Mouse (Mus musculus): ENCODE results near the gene Elovl2. TPM values are rescaled to one million over a fixed set of nuclear protein-coding genes. Genes with fewer than 3 reads are reported as not detected.

Elovl2 gene
- total and polyA plus RNA-seq, 2 experiments from 2014 or later = 31.5 to 34.1 TPM

- no peak overlapping the region for H3K4me3 ChIP-seq (ENCODE audit: low read depth, low read length)
- no peak overlapping the region for H3K27ac ChIP-seq (ENCODE audit: low read depth, low read length)
- no peak overlapping the region for H3K9ac ChIP-seq (replicated peaks; ENCODE audit: low read length, poor library complexity, severe bottlenecking)
- H3K27me3 ChIP-seq (ENCODE audit: insufficient read depth, low read length) = no peaks in the 10 kb centered on the region
- H3K4me1 ChIP-seq (ENCODE audit: insufficient read depth, low read length) = no peaks in the 10 kb centered on the region
- no peak for TF ChIP-seq CTCF (IDR thresholded peaks at IDR 0.05)
- no peaks in the 10 kb centered on the region for H3K36me3 ChIP-seq (ENCODE audit: insufficient read depth, low read length)
- DNase-seq (ENCODE audit: low spot score) (no peak), ATAC-seq (ENCODE audit: low FRiP score) (no peak)
- no peak overlapping the region for H3K4me2 ChIP-seq (ENCODE audit: low read depth, low read length, poor library complexity, severe bottlenecking)
- no peaks in the 10 kb centered on the region for H3K9me3 ChIP-seq (ENCODE audit: low read length)
- 63% methylated on average over 9 of the region's 9 CpGs for WGBS
These were observed 16.5 kb downstream of the Elovl2 start for GRCm38 (mm10) chr13:41203691-41204090.

GRCm38 (mm10) chr13:41203289-41203688 is 16.9 kb downstream of the Elovl2 start:
- Histone ChIP-seq H3K9ac (replicated peaks; ENCODE audit: low read length, poor library complexity, severe bottlenecking) (no peak overlapping the region), H3K4me1 (ENCODE audit: insufficient read depth, low read length) (no peaks in the 10 kb centered on the region), H3K27me3 (ENCODE audit: insufficient read depth, low read length) (no peaks in the 10 kb centered on the region), H3K27ac (ENCODE audit: low read depth, low read length) (no peak overlapping the region), H3K36me3 (ENCODE audit: insufficient read depth, low read length) (no peaks in the 10 kb centered on the region), H3K9me3 (ENCODE audit: low read length) (no peaks in the 10 kb centered on the region), H3K4me2 (ENCODE audit: low read depth, low read length, poor library complexity, severe bottlenecking) (no peak overlapping the region), H3K4me3 (ENCODE audit: low read depth, low read length) (no peak overlapping the region)
- DNase-seq (ENCODE audit: low spot score) = peak; percentile 47
- ATAC-seq (ENCODE audit: low FRiP score) = no peak
- 49% methylated on average over 7 of the region's 7 CpGs for WGBS
- TF ChIP-seq CTCF (IDR thresholded peaks at IDR 0.05) = no peak

DNA sequence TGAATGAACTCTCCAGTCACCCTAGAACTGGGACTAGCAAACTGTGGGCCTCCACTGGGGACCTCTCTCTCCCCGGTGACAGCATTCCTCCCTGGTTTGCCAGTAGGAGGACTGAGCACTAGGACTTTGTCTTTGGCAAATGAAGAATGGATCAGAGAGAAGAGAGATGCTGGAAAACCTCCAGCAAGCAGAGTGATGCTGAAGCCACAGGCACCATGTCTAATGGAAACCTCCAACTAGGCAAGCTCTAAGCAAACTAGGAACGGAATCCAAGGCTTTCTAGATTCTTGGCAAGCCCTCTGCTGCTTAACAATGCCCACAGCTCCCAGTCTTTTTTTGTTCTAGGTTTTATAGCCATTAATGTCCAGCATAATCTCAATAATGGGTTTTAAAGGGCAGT is 19.3 kb downstream of the Elovl2 start:
- Histone ChIP-seq H3K4me3 (ENCODE audit: low read depth, low read length) (no peak overlapping the region), H3K36me3 (ENCODE audit: insufficient read depth, low read length) (peaks cover 7% of the 10 kb centered on the region; the same call in 1 of the 2 replicates), H3K27ac (ENCODE audit: low read depth, low read length) (no peak overlapping the region), H3K4me2 (ENCODE audit: low read depth, low read length, poor library complexity, severe bottlenecking) (no peak overlapping the region), H3K9me3 (ENCODE audit: low read length) (no peaks in the 10 kb centered on the region), H3K27me3 (ENCODE audit: insufficient read depth, low read length) (no peaks in the 10 kb centered on the region), H3K4me1 (ENCODE audit: insufficient read depth, low read length) (no peaks in the 10 kb centered on the region), H3K9ac (replicated peaks; ENCODE audit: low read length, poor library complexity, severe bottlenecking) (no peak overlapping the region)
- no peak for ATAC-seq (ENCODE audit: low FRiP score)
- 48% methylated on average over 2 of the region's 2 CpGs for WGBS
- DNase-seq (ENCODE audit: low spot score) = peak; percentile 47
- no peak for TF ChIP-seq CTCF (IDR thresholded peaks at IDR 0.05)

DNA sequence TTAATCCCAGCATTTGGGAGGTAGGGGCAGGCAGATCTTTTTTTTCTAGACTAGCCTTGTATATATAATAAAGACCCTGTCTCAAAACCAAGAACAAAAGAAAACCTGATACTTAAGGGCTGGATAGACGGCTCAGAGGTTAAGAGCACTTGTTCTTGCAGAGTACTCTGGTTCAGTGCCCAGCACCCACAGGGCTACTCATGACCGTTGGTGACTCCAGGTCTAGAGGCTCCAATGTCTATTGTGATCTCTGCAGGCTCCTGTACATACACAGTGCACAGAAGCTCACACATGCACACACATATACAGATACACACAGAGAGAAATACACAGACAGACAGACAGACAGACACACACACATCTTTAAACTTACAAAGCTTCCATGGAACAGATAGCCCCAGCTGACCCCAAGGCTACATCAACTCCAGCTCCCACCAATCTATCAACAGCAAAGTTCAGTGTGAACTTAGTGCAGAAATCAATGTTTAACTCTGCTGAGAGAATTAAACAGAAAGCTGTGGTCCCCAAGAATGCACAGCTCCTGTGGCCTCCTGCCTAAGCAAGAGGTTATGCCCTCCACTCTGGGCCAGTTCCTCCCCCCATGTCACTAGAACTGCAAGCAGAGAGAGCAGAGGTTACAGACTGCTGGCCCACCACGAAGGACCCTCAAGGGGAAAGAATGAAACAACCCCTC is 24.4 kb downstream of the Elovl2 start:
- Histone ChIP-seq H3K9ac (replicated peaks; ENCODE audit: low read length, poor library complexity, severe bottlenecking) (no peak overlapping the region), H3K4me3 (ENCODE audit: low read depth, low read length) (no peak overlapping the region), H3K27me3 (ENCODE audit: insufficient read depth, low read length) (no peaks in the 10 kb centered on the region), H3K4me2 (ENCODE audit: low read depth, low read length, poor library complexity, severe bottlenecking) (no peak overlapping the region), H3K9me3 (ENCODE audit: low read length) (no peaks in the 10 kb centered on the region), H3K4me1 (ENCODE audit: insufficient read depth, low read length) (no peaks in the 10 kb centered on the region), H3K27ac (ENCODE audit: low read depth, low read length) (no peak overlapping the region), H3K36me3 (ENCODE audit: insufficient read depth, low read length) (peaks cover 22% of the 10 kb centered on the region; the same call in 1 of the 2 replicates)
- DNase-seq (ENCODE audit: low spot score) (no peak), ATAC-seq (ENCODE audit: low FRiP score) (no peak)
- 74% methylated on average over 3 of the region's 3 CpGs for WGBS
- TF ChIP-seq CTCF (IDR thresholded peaks at IDR 0.05) = no peak

DNA sequence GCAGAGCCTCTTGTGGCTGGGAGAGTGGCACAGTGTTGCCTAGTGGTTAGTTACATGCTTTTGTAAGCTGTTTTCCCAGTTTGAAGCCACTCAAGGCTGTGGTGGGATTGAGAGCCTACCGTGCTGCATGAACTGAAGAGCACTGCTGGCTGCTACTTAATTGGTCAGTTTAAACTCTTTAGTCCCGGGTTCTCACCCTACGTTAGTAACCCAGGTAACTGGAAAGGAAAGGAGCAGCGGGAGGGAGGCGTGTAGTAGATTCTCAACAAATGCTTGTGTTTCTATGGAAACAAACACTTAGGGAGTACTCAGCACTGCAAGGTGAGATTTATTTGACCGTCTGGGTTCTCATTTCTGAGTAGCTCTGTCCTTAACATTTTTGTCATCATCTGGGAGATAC is 32.3 kb downstream of the Elovl2 start:
- Histone ChIP-seq H3K27ac (ENCODE audit: low read depth, low read length) (no peak overlapping the region), H3K36me3 (ENCODE audit: insufficient read depth, low read length) (peaks cover 43% of the 10 kb centered on the region), H3K9ac (replicated peaks; ENCODE audit: low read length, poor library complexity, severe bottlenecking) (no peak overlapping the region), H3K27me3 (ENCODE audit: insufficient read depth, low read length) (no peaks in the 10 kb centered on the region), H3K4me1 (ENCODE audit: insufficient read depth, low read length) (no peaks in the 10 kb centered on the region), H3K4me2 (ENCODE audit: low read depth, low read length, poor library complexity, severe bottlenecking) (no peak overlapping the region), H3K4me3 (ENCODE audit: low read depth, low read length) (no peak overlapping the region), H3K9me3 (ENCODE audit: low read length) (no peaks in the 10 kb centered on the region)
- no peak for ATAC-seq (ENCODE audit: low FRiP score)
- no peak for TF ChIP-seq CTCF (IDR thresholded peaks at IDR 0.05)
- DNase-seq (ENCODE audit: low spot score) = no peak
- WGBS = 73% methylated on average over 6 of the region's 6 CpGs

DNA sequence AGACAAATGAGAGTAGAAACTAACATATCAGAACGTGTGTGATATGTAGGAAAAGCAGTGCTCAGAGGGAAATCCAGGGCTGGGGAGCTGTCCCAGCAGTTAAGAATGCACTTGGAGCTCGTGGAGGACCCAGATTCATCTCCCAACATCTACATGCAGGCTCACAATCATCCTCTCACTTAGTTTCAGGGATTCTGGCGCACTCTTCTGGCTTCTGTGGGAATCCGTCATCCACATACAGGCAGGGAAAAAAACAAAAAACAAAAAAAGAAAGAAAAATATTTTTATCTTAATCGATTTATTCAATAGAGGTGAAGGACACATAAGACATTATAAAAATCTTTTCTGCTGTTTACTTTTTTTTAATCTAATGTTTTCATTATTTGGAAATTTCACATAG is 61.8 kb downstream of the Elovl2 start:
- ATAC-seq (ENCODE audit: low FRiP score) = no peak
- Histone ChIP-seq H3K36me3 (ENCODE audit: insufficient read depth, low read length) (no peaks in the 10 kb centered on the region), H3K27me3 (ENCODE audit: insufficient read depth, low read length) (no peaks in the 10 kb centered on the region), H3K4me2 (ENCODE audit: low read depth, low read length, poor library complexity, severe bottlenecking) (no peak overlapping the region), H3K9ac (replicated peaks; ENCODE audit: low read length, poor library complexity, severe bottlenecking) (no peak overlapping the region), H3K27ac (ENCODE audit: low read depth, low read length) (no peak overlapping the region), H3K4me1 (ENCODE audit: insufficient read depth, low read length) (no peaks in the 10 kb centered on the region), H3K9me3 (ENCODE audit: low read length) (no peaks in the 10 kb centered on the region), H3K4me3 (ENCODE audit: low read depth, low read length) (no peak overlapping the region)
- WGBS = 68% methylated on average over 5 of the region's 5 CpGs
- peak; percentile 15 for DNase-seq (ENCODE audit: low spot score)
- peak; percentile 63 for TF ChIP-seq CTCF (IDR thresholded peaks at IDR 0.05)
